Mouse (Mus musculus): ENCODE data around the gene Pop7.

Gene Pop7

GRCm38 (mm10) chr5:137501709-137502666 is at the start of gene Pop7:
TSS of gene Pop7 (minus strand) at chr5:137502518.
- peak; percentile 100 for DNase-seq (ENCODE audit: low spot score in 2 of 2)

GRCm38 (mm10) chr5:137551119-137551518 is 48.8 kb upstream of the Pop7 start:
- no peak for DNase-seq (ENCODE audit: low spot score in 2 of 2)

DNA sequence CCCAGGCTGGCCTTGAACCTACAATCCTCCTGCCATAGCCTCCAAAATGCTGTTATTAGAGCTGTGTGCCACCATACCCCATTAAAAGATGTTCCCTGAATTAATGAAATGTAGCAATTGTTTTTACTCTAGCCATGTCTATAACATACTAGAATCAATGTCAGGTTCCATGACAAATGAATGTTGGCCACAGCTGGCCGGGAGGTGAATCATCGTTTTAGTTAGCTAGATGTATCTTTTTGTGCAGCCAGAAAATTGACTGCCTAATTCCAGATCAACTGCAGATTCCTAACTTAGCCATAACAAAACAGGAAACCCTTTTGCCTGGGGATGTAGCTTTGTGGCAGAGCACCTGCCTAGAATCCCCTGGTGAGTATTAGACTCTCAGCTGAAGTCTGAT is 47.5 kb upstream of the Pop7 start:
- DNase-seq (ENCODE audit: low spot score in 2 of 2), result no peak

GRCm38 (mm10) chr5:137545596-137545995 is 43.3 kb upstream of the Pop7 start:
- no peak for DNase-seq (ENCODE audit: low spot score in 2 of 2)

- DNase-seq (ENCODE audit: low spot score in 2 of 2), result no peak
These were observed 42.6 kb upstream of the Pop7 start for GRCm38 (mm10) chr5:137544926-137545325.

- DNase-seq (ENCODE audit: low spot score in 2 of 2), result no peak
These were observed 39.6 kb upstream of the Pop7 start for GRCm38 (mm10) chr5:137541768-137542540.

DNA sequence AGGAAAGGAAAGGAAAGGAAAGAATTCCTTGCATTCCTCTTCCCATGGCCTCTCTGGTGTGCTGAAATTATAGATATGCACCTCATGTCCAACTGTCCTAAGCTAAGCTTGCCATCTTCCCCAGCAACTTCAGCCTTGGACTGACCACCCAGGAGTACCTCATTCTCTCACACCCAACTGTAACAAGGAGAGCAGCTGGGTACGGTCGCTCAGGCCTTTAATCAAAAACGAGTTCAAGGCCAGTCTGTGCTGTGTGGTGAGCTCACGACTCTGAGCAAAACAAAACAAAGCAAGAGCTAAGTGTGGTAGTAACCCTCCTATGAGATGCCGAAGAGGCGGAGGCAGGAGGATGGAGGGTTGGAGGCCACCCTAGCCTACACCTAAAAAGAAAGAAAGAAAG is 38.7 kb upstream of the Pop7 start:
- no peak for DNase-seq (ENCODE audit: low spot score in 2 of 2)

GRCm38 (mm10) chr5:137539291-137539801 is 37.0 kb upstream of the Pop7 start:
- DNase-seq (ENCODE audit: low spot score in 2 of 2), result no peak

DNA sequence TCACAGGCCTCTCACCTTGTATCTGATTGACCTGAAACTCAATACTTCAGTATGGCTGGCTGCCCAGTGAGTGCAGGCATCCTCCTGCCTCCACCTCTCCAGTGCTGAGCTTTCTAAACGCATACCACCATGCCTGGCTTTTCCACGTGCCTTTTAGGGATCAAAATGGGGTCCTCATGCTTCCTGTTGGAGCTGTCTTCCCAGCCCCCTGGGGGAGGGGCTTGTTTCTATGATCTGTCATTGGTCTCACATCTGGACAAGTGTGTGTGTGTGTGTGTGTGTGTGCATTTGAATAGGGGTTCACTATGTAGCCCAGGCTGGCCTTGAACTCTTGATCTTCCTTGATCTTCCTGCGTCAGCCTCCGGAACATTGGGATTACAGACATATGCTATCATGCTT is 35.1 kb upstream of the Pop7 start:
- DNase-seq (ENCODE audit: low spot score in 2 of 2), result no peak

DNA sequence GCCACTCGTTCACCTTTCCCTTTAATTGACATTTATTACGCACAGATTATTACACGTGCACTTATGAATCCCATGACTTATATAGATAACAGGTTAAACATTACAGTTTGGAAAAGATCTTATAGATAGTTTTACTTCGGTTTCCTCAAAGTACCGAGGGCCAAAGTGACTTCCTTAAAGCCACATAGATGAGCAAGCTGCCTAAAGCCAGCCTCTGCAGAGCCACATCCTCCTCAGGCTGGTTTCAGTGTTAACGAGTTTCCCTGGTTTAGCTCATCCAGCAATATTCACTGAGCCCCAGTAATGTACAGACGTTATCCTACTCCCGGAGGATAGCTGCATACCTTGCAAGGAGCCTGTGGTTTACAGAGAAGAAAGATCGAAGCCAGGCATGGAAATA is 33.0 kb upstream of the Pop7 start:
- DNase-seq (ENCODE audit: low spot score in 2 of 2), result no peak

GRCm38 (mm10) chr5:137534762-137535161 is 32.4 kb upstream of the Pop7 start:
- DNase-seq (ENCODE audit: low spot score in 2 of 2), result no peak

DNA sequence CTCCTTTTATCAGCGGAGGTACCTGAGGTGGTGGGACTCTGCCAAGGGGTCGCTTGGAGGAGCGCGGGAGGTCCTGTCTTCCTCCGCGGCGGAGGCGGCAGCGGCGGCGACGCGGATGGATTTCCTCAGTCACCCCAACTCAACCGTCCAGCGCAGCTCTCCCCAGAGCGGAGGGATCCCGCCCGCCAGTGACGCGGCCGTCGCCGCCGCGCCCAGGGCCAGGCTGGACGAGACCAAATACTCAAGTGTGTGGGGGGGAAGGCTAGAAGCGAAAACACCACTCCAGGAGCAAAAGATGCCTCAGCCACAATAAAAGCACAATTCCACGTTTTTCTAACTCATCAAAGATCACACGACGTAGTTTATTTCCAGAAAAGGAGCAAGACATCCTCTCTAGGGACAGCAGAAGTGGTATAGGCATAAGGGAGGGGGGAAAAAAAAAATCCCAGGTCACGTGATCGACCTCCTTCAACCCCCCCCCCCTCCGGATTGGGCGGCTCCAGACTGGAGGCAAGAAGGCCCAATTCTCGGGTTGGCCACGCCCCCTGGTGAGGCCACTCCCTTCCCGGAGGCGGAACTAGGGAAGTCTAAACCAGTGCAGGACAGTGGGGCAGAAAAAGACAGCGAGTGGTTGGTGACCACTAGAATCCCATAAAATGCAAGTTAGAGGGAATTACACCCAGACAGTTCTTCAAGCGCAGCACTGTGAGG is 31.0 kb upstream of the Pop7 start, which contains the start of the genes Epo and Gnb2:
Gene Epo, minus strand, starts transcription at position 126 of the 711 bp plus-strand sequence.
Gene Gnb2, minus strand, starts transcription at position 394 of the 711 bp plus-strand sequence.
- DNase-seq (ENCODE audit: low spot score in 2 of 2), result peak; percentile 96 to 97

DNA sequence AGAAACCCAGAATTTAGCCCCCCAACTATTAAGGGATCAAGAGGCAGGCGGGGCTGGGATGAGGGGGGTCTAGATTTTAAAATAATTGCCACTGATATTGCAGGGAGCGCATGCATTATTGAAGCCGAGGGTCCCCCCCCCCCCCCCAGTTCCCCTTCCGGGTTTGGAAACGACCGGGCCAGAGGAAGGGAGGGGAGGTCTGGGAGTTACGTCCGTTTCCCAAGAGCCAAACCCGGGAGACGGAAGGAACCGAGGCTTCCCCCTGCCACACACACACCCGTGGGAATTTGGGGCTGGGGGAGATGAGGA is 30.4 kb upstream of the Pop7 start:
- no peak for DNase-seq (ENCODE audit: low spot score in 2 of 2)

GRCm38 (mm10) chr5:137532131-137532807 is 30.0 kb upstream of the Pop7 start:
- DNase-seq (ENCODE audit: low spot score in 2 of 2), result no peak

DNA sequence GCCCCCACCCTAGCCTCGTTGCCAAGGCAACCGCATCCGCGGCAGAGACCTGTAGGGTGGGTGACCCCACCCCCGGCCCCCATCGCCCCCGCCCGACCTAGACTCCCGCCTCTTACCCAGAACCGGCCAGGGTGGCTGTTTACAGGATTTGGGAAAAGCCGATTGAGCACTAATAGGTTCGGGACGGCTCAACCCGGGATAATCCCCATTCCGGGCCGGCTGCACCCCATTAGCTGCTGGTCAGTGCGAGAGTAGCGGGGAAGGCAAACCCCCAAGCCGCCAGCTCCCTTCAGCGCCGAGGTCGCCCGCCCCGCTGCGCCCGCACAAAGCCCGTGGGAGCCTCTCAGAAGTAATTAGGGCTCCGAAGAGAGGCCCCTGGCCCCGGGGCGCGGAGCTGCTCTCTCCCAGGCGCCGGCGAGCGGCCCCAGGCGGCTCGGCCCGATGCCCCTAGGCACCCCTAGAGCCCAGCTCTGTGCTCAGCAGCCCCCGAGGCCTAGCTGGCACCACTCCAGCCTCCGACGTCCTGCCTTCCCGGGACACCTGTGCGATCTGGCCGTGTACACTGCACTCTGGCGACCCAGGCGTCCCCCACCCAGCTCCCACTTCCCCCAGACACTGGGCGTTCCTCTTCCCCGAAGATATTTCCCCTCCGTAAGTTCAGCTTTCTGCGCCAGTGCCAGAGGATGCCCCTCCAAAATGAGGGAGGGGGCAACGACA is 29.3 kb upstream of the Pop7 start:
- DNase-seq (ENCODE audit: low spot score in 2 of 2), result peak in 1 of 2 experiments; percentile 44

DNA sequence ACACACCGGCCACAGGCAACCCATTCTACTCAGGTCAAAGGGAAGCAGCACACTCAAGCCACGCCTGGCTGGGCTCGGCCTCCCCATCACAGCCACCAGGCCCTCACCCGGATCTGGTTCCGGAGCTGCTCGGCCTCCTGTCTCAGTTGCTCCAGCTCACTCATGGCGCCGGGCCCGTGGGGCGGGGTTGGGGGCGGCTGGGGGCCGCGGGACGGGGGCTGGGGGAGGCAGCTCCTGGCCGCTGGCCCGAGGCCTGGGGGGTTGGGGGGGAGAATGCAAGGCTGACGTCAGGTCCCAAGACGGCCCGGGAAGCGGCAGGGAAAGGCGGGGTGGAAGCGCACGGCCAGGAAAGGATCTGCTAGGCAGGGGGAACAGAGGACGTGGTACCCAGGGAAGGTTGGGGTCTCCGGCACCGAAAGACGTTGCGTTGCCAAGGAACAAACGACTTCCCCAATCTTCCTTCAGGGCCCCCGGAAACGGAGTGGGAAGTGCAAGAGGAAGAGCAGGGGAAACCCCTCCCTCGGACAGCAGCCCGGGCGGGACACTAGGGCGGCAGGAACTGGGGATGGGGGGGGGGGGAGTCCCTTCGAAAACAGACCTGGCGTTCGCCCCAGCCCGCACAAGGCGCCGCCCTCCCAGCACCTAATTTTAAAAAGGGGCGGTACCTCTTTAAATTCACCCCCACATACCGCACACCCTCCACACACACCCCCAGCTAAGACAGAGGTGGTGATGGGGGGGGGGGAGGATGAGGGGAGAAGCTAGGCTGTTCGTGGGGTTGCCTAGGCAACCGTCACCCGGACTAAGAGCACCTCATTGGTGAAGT is 28.5 kb upstream of the Pop7 start:
- peak in 1 of 2 experiments; percentile 43 for DNase-seq (ENCODE audit: low spot score in 2 of 2)

- DNase-seq (ENCODE audit: low spot score in 2 of 2), result no peak
These were observed 27.8 kb upstream of the Pop7 start for GRCm38 (mm10) chr5:137530075-137530474.

- DNase-seq (ENCODE audit: low spot score in 2 of 2), result no peak
These were observed 27.1 kb upstream of the Pop7 start for GRCm38 (mm10) chr5:137529221-137529995.
